Comparison of ENCODE assay signal across 27 mouse cellular contexts in genomic region chr11:5797371-5797770, GRCm38 (mm10). TPM values are rescaled to one million over a fixed set of nuclear protein-coding genes. Genes with fewer than 3 reads are reported as not detected.
DNase-seq lines count a peak whose midpoint lies in the region; ATAC-seq and TF ChIP-seq lines count a peak whose summit lies in the region.
"Had no signal": no experiment of that assay in that cellular context is flagged by ENCODE, and none has a peak within 500 bp of the region (broad histone marks: within the 10 kb centered on the region; RNA-seq: fewer than 3 reads in every experiment).

No protein-coding gene starts in this region.

- H3K27ac ChIP-seq in forebrain, embryonic 11.5 days (ENCODE audit: low read depth, low read length), result no peak overlapping the region
- no peak overlapping the region for H3K27ac ChIP-seq in forebrain, embryonic 14.5 days (ENCODE audit: low read depth, low read length)
- 0 out of 2 replicates have a peak overlapping the region, but pooled peaks have one; percentile 94 for H3K27ac ChIP-seq in layer of hippocampus, adult 2 months
- H3K27ac ChIP-seq: embryonic facial prominence, embryonic 15.5 days; forebrain, embryonic 13.5 days; heart, embryonic 13.5 days; hindbrain, embryonic 14.5 days; left cerebral cortex, adult 2 months; limb, embryonic 12.5 days; liver, embryonic 15.5 days had no signal

- H3K4me2 ChIP-seq in forebrain, embryonic 11.5 days (ENCODE audit: low read depth, low read length, severe bottlenecking), result no peak overlapping the region
- H3K4me2 ChIP-seq in forebrain, embryonic 14.5 days (ENCODE audit: low read length), result no peak overlapping the region
- H3K4me2 ChIP-seq: embryonic facial prominence, embryonic 15.5 days; forebrain, embryonic 13.5 days; heart, embryonic 13.5 days; hindbrain, embryonic 14.5 days; limb, embryonic 12.5 days; liver, embryonic 15.5 days; lung, embryonic 14.5 days; midbrain, embryonic 11.5 days had no signal

- H3K4me3 ChIP-seq in forebrain, embryonic 11.5 days (ENCODE audit: low read depth, low read length), result no peak overlapping the region
- no peak overlapping the region for H3K4me3 ChIP-seq in forebrain, embryonic 14.5 days (ENCODE audit: low read depth, low read length)
- no peak overlapping the region for H3K4me3 ChIP-seq in layer of hippocampus, adult 2 months
- H3K4me3 ChIP-seq: embryonic facial prominence, embryonic 15.5 days; forebrain, embryonic 13.5 days; heart, embryonic 13.5 days; left cerebral cortex, adult 2 months; limb, embryonic 12.5 days; liver, embryonic 15.5 days had no signal

- TF ChIP-seq CTCF in layer of hippocampus, adult 2 months (conservative IDR thresholded peaks at IDR 0.05), result 0 out of 2 replicates have a peak, but pooled peaks have one; percentile 19

- ATAC-seq in forebrain, embryonic 11.5 days (replicated peaks; ENCODE audit: low FRiP score), result no peak
- no peak for ATAC-seq in forebrain, embryonic 14.5 days
- no peak for ATAC-seq in monocyte, adult 5-6 weeks (replicated peaks; ENCODE audit: insufficient number of reproducible peaks, low FRiP score, low TSS enrichment, poor library complexity, severe bottlenecking)
- ATAC-seq: forebrain, embryonic 13.5 days had no signal

- H3K27me3 ChIP-seq in forebrain, embryonic 11.5 days (ENCODE audit: control insufficient read depth, insufficient read depth, low read length), result no peaks in the 10 kb centered on the region
- no peaks in the 10 kb centered on the region for H3K27me3 ChIP-seq in forebrain, embryonic 14.5 days (replicated peaks; ENCODE audit: control insufficient read depth, insufficient read depth, low read length)
- H3K27me3 ChIP-seq: embryonic facial prominence, embryonic 15.5 days; forebrain, embryonic 13.5 days; heart, embryonic 13.5 days; limb, embryonic 12.5 days; liver, embryonic 15.5 days had no signal

- no peaks in the 10 kb centered on the region for H3K9me3 ChIP-seq in forebrain, embryonic 11.5 days (ENCODE audit: control insufficient read depth, low read length)
- H3K9me3 ChIP-seq in forebrain, embryonic 14.5 days (replicated peaks; ENCODE audit: control insufficient read depth, low read length), result no peaks in the 10 kb centered on the region
- H3K9me3 ChIP-seq: embryonic facial prominence, embryonic 15.5 days; forebrain, embryonic 13.5 days; heart, embryonic 13.5 days; limb, embryonic 12.5 days; liver, embryonic 15.5 days had no signal

- peaks cover 19% of the 10 kb centered on the region; the same call in 1 of the 2 replicates for H3K36me3 ChIP-seq in forebrain, embryonic 11.5 days (ENCODE audit: control insufficient read depth, insufficient read depth, low read length)
- peaks cover 92% of the 10 kb centered on the region for H3K36me3 ChIP-seq in forebrain, embryonic 14.5 days (ENCODE audit: control insufficient read depth, insufficient read depth, low read length)

- 75% methylated on average over 11 of the region's 11 CpGs for WGBS in forebrain, embryonic 11.5 days
- WGBS in forebrain, embryonic 14.5 days, result 74% methylated on average over 11 of the region's 11 CpGs

- no peaks in the 10 kb centered on the region for H3K4me1 ChIP-seq in forebrain, embryonic 11.5 days (replicated peaks; ENCODE audit: control insufficient read depth, insufficient read depth, low read length)
- H3K4me1 ChIP-seq in forebrain, embryonic 14.5 days (ENCODE audit: control insufficient read depth, insufficient read depth, low read length), result no peaks in the 10 kb centered on the region
- H3K4me1 ChIP-seq: forebrain, embryonic 13.5 days had no signal

- H3K9ac ChIP-seq in forebrain, embryonic 11.5 days (ENCODE audit: low read length), result no peak overlapping the region
- H3K9ac ChIP-seq in forebrain, embryonic 14.5 days (ENCODE audit: low read length), result no peak overlapping the region
- H3K9ac ChIP-seq: embryonic facial prominence, embryonic 15.5 days; forebrain, embryonic 13.5 days; heart, embryonic 13.5 days; hindbrain, embryonic 14.5 days; limb, embryonic 12.5 days; liver, embryonic 15.5 days; lung, embryonic 14.5 days had no signal

- peak; percentile 50 for DNase-seq in forebrain, embryonic 11.5 days (ENCODE audit: low spot score)
- DNase-seq in forebrain, embryonic 14.5 days (ENCODE audit: low spot score), result no peak
- no peak for DNase-seq in layer of hippocampus, adult 2 months (ENCODE audit: low spot score in 2 of 2)
- no peak for DNase-seq in layer of hippocampus, postnatal 25 days (ENCODE audit: extremely low spot score in 1 of 2, low spot score in 1 of 2)
- peak; percentile 75 for DNase-seq in ZHBTc4 (ENCODE audit: low read depth, low spot score)
- no peak for DNase-seq in embryo, embryonic 10 days (ENCODE audit: low spot score)
- DNase-seq: adrenal gland, postnatal 10 days; cerebellum, adult 11 months; cerebellum, adult 9-10 months; gastrocnemius, postnatal 14 days; heart, postnatal 10 days; kidney, adult 11 months; lung, embryonic 14.5 days; lung, postnatal 36 days had no signal

RNA-seq across cellular contexts. Expression of gene Pgam2, which starts 6.2 kb away (rescaled TPM):
- 5.3 and 6.5 TPM in 2 replicates for polyA plus RNA-seq in forebrain, embryonic 11.5 days (2014; fragmentation: Nextera tagmentation; extraction: Ambion mirVana)
- 2.1 TPM in 2 replicates for polyA plus RNA-seq in forebrain, embryonic 14.5 days (2014; fragmentation: Nextera tagmentation; extraction: Ambion mirVana)
- 10 to 100 TPM; 14.7 to 16.2 TPM for total RNA-seq in layer of hippocampus, adult 2 months (2021)
- 10 to 100 TPM; 16.4 to 17.2 TPM for total RNA-seq in layer of hippocampus, postnatal 25 days (2021)
- 6.4 TPM in 1 of 3 replicates, not detected in the others for total RNA-seq in monocyte, adult 5-6 weeks (2017)
- total RNA-seq: granulocyte monocyte progenitor cell, adult 5-6 weeks; hematopoietic stem cell, adult 5-6 weeks; megakaryocyte, adult 5-6 weeks had no signal
- polyA plus RNA-seq: liver, adult 2 months had no signal

RNA-seq across cellular contexts. Expression of gene Dbnl, which starts 9.1 kb away (rescaled TPM):
- 152 and 157 TPM in 2 replicates for polyA plus RNA-seq in forebrain, embryonic 11.5 days (2014; fragmentation: Nextera tagmentation; extraction: Ambion mirVana)
- polyA plus RNA-seq in forebrain, embryonic 14.5 days (2014; fragmentation: Nextera tagmentation; extraction: Ambion mirVana), result 100 and 136 TPM in 2 replicates
- total RNA-seq in layer of hippocampus, adult 2 months (2021), result 10 to 100 TPM; 74.6 to 80.0 TPM
- total RNA-seq in layer of hippocampus, postnatal 25 days (2021), result 10 to 100 TPM; 82.2 to 82.7 TPM
- 164 to 214 TPM (median 184 TPM) in 3 replicates for total RNA-seq in monocyte, adult 5-6 weeks (2017)

RNA-seq across cellular contexts. Expression of gene Urgcp, which starts 35.2 kb away (rescaled TPM):
- polyA plus RNA-seq in forebrain, embryonic 11.5 days (2014; fragmentation: Nextera tagmentation; extraction: Ambion mirVana), result 19.1 and 20.1 TPM in 2 replicates
- 16.0 and 20.9 TPM in 2 replicates for polyA plus RNA-seq in forebrain, embryonic 14.5 days (2014; fragmentation: Nextera tagmentation; extraction: Ambion mirVana)
- 10 to 100 TPM; 65.3 to 67.2 TPM for total RNA-seq in layer of hippocampus, adult 2 months (2021)
- 10 to 100 TPM; 64.7 to 68.7 TPM for total RNA-seq in layer of hippocampus, postnatal 25 days (2021)
- total RNA-seq in monocyte, adult 5-6 weeks (2017), result 7.2 to 13.7 TPM (median 10.5 TPM) in 3 replicates

RNA-seq across cellular contexts. Expression of gene Polm, which starts 40.4 kb away (rescaled TPM):
- polyA plus RNA-seq in forebrain, embryonic 11.5 days (2014; fragmentation: Nextera tagmentation; extraction: Ambion mirVana), result 8.8 and 8.9 TPM in 2 replicates
- polyA plus RNA-seq in forebrain, embryonic 14.5 days (2014; fragmentation: Nextera tagmentation; extraction: Ambion mirVana), result 3.9 and 5.3 TPM in 2 replicates
- 10 to 100 TPM; 14.1 to 15.5 TPM for total RNA-seq in layer of hippocampus, adult 2 months (2021)
- 10 to 100 TPM; 10.0 to 14.5 TPM for total RNA-seq in layer of hippocampus, postnatal 25 days (2021)
- total RNA-seq in monocyte, adult 5-6 weeks (2017), result 14.6 to 18.6 TPM (median 17.2 TPM) in 3 replicates

Comparison
In these comparisons a context has a peak if more than half of its experiments do, and no peak if none do; other contexts are left out.
1. DNase-seq: peak in forebrain, embryonic 11.5 days (single experiment) and ZHBTc4 (single experiment); none in forebrain, embryonic 14.5 days (single experiment), layer of hippocampus, adult 2 months (0 of 2), layer of hippocampus, postnatal 25 days (0 of 2) and embryo, embryonic 10 days (single experiment).